Mouse (Mus musculus) T-cell, adult 2 months (primary cell): Measurements from ENCODE around the gene Shh.

ENCODE experiments used
- DNase-seq: peaks from one replicate; pipeline ENCODE4 v3.0.0; 2022; ENCODE audit warnings: low spot score

Gene Shh

GRCm38 (mm10) chr5:28459456-28460225 lies 7.4 kb downstream of the Shh start:
- DNase-seq = no peak

GRCm38 (mm10) chr5:28458821-28459240 lies 8.2 kb downstream of the Shh start:
- no peak for DNase-seq

GRCm38 (mm10) chr5:28457921-28458641 lies 9.0 kb downstream of the Shh start:
- no peak for DNase-seq

- DNase-seq = no peak
Measured at GRCm38 (mm10) chr5:28456366-28456765, 10.7 kb downstream of the Shh start.

- no peak for DNase-seq
Measured at GRCm38 (mm10) chr5:28455721-28456120, 11.3 kb downstream of the Shh start.

GRCm38 (mm10) chr5:28454546-28454945 lies 12.5 kb downstream of the Shh start:
- no peak for DNase-seq

- DNase-seq = no peak
Measured at GRCm38 (mm10) chr5:28453523-28453922, 13.5 kb downstream of the Shh start.

GRCm38 (mm10) chr5:28453086-28453485 lies 14.0 kb downstream of the Shh start:
- DNase-seq = no peak

- peak; percentile 59 for DNase-seq
Measured at GRCm38 (mm10) chr5:28451053-28451638, 15.9 kb downstream of the Shh start.

GRCm38 (mm10) chr5:28450126-28450890 lies 16.7 kb downstream of the Shh start:
- DNase-seq = no peak

- DNase-seq = no peak
Measured at GRCm38 (mm10) chr5:28425926-28426325, 41.1 kb downstream of the Shh start.

- DNase-seq = no peak
Measured at GRCm38 (mm10) chr5:28423781-28424180, 43.3 kb downstream of the Shh start.

GRCm38 (mm10) chr5:28419640-28420265 lies 47.3 kb downstream of the Shh start:
- DNase-seq = no peak

- DNase-seq = no peak
Measured at GRCm38 (mm10) chr5:28418734-28419133, 48.3 kb downstream of the Shh start.

GRCm38 (mm10) chr5:28416029-28416428 lies 51.0 kb downstream of the Shh start:
- no peak for DNase-seq

- DNase-seq = no peak
Measured at GRCm38 (mm10) chr5:28414076-28414475, 53.0 kb downstream of the Shh start.

GRCm38 (mm10) chr5:28413533-28413932 lies 53.5 kb downstream of the Shh start:
- DNase-seq = no peak

GRCm38 (mm10) chr5:28412006-28412685 lies 54.9 kb downstream of the Shh start:
- no peak for DNase-seq
